Mouse (Mus musculus) forebrain, embryonic 14.5 days (tissue): ENCODE results near the gene Gm15557. TPM values are rescaled to one million over a fixed set of nuclear protein-coding genes. Genes with fewer than 3 reads are reported as not detected.
A peak's percentile ranks its signal among the peaks of the same experiment; 100 is the strongest.

ENCODE experiments used
- ATAC-seq: fragments of 200-750 bp; cut with Nextera tagmentation; 2 replicates; pipeline ENCODE4 v1.8.0; 2017; ENCODE audit warnings: mild to moderate bottlenecking, moderate library complexity
- DNase-seq: peaks from one replicate; pipeline ENCODE4 v3.0.0-alpha.2; 2015; ENCODE audit warnings: low spot score
- H3K27ac ChIP-seq: fragments of 300-500 bp; sonication (generic); 2 replicates; pipeline ENCODE4 v1.5.1; 2014; ENCODE audit warnings: low read depth, mild to moderate bottlenecking, control low read depth, low read length, moderate library complexity
- H3K27me3 ChIP-seq: fragments of 300-500 bp; sonication (generic); replicated peaks from 2 replicates; pipeline ENCODE4 v1.6.1; 2014; ENCODE audit warnings: low read length, control low read depth, mixed read lengths; ENCODE audit not compliant: control insufficient read depth, insufficient read depth
- H3K36me3 ChIP-seq: fragments of 300-500 bp; sonication (generic); 2 replicates; pipeline ENCODE4 v1.6.1; 2014; ENCODE audit warnings: low read length, control low read depth; ENCODE audit not compliant: control insufficient read depth, insufficient read depth
- H3K4me1 ChIP-seq: fragments of 300-500 bp; sonication (generic); 2 replicates; pipeline ENCODE4 v1.6.1; 2014; ENCODE audit warnings: antibody characterized with exemption, low read length, control low read depth; ENCODE audit not compliant: control insufficient read depth, insufficient read depth
- H3K4me2 ChIP-seq: fragments of 300-500 bp; sonication (generic); 2 replicates; pipeline ENCODE4 v1.6.1; 2014; ENCODE audit warnings: mild to moderate bottlenecking, control low read depth, low read length
- H3K4me3 ChIP-seq: fragments of 300-500 bp; sonication (generic); 2 replicates; pipeline ENCODE4 v1.5.1; 2014; ENCODE audit warnings: low read depth, low read length, control low read depth
- H3K9ac ChIP-seq: fragments of 300-500 bp; sonication (generic); 2 replicates; pipeline ENCODE4 v1.6.1; 2014; ENCODE audit warnings: mild to moderate bottlenecking, low read length, control low read depth, moderate library complexity
- H3K9me3 ChIP-seq: fragments of 300-500 bp; sonication (generic); replicated peaks from 2 replicates; pipeline ENCODE4 v1.6.1; 2016; ENCODE audit warnings: low read length, control low read depth, mixed read lengths; ENCODE audit not compliant: control insufficient read depth
- WGBS: fragments of 180-500 bp; shearing (Covaris S2); extraction: QIAGEN DNeasy Blood & Tissue Kit; methylation state at CpG from one replicate; pipeline ENCODE4 v1.1.7; 2014; 5-methylcytosine and 5-hydroxymethylcytosine counted together
- polyA plus RNA-seq: library from polyadenylated mRNA; unstranded; fragments of >200 nt; fragmentation: Nextera tagmentation; extraction: Ambion mirVana; gene quantifications from 2 replicates; pipeline ENCODE4 v1.2.1, GENCODE M21; 2014

The Gm15557 gene
- polyA plus RNA-seq, 1 experiment from 2014 or later = not detected

DNA sequence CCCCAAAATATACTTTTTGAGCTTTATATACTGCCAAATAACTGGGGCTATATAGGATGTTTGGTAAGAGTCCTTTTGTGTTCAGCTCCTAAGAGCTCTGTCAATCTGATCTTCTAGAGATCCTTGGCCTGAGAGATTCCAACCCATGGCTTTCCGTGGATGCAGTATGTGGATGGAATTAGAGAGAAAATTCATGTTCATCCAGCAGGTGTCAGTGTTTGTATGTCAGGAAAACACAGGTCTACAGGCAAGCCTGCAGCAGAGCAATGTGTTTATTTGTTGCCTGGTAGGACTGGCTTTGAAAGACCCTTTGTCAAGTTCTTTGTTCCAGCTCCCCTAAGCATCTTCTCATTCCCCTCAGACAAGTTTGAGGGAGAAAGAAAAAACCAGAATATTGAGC lies 22.5 kb downstream of the Gm15557 start:
- Histone ChIP-seq H3K9ac (no peak overlapping the region), H3K4me3 (no peak overlapping the region), H3K4me1 (no peaks in the 10 kb centered on the region), H3K36me3 (peaks cover 57% of the 10 kb centered on the region), H3K27me3 (no peaks in the 10 kb centered on the region), H3K4me2 (no peak overlapping the region), H3K9me3 (no peaks in the 10 kb centered on the region), H3K27ac (no peak overlapping the region)
- 50% methylated on average over 1 of the region's 1 CpGs for WGBS
- DNase-seq = peak; percentile 70
- ATAC-seq = no peak

DNA sequence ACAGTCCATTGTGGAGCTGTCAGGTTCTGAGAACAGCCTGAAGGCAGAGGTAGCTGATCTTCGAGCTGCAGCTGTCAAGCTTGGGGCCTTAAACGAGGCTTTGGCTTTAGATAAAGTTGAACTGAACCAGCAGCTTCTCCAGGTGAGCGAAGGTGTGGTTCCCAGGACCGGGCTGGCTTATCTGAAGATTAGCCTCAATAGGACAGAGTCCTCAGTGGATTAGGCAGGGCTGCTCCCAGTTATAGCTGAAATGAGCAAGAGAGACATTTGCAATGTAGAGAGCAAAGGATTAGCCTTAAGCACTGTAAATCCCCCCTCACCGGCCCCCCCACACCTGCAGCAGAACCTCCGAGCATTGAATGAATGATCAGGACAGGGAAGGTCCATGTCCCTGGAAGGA lies 32.8 kb downstream of the Gm15557 start:
- peaks cover 87% of the 10 kb centered on the region for H3K36me3 ChIP-seq
- 84% methylated on average over 6 of the region's 6 CpGs for WGBS
- no peak overlapping the region for H3K4me2 ChIP-seq

DNA sequence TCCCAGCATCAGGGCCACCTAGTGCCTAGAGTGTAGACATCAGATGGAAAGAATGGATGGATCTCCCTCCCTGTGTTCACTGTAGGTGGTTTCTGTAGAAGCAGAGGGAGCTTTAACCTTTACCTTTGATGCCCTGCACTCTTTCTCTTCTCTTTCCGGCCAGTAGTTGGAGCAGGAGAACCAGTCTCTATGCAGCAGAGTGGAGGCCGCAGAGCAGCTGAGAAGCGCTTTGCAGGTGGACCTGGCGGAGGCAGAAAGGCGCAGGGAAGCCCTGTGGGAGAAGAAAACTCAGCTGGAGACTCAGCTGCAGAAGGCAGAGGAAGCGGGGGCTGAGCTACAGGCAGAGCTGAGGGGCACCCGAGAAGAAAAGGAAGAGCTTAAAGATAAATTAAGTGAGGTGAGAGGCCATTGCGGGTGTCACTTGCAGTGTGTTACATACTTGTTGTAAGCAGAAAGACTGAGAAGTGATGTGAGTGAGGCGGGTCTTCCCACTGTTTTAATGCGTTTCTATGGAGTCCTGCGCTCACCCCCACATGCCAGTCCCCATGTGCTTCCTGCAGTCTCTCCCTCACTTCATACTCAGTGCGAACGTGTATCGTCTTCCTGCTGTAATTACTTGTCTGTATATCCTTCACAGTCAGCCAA lies 33.7 kb downstream of the Gm15557 start:
- H3K9ac ChIP-seq = no peak overlapping the region
- no peaks in the 10 kb centered on the region for H3K4me1 ChIP-seq
- peaks cover 87% of the 10 kb centered on the region for H3K36me3 ChIP-seq
- no peak overlapping the region for H3K27ac ChIP-seq
- H3K9me3 ChIP-seq = no peaks in the 10 kb centered on the region
- DNase-seq (no peak), ATAC-seq (no peak)
- WGBS = 86% methylated on average over 14 of the region's 14 CpGs
- no peak overlapping the region for H3K4me3 ChIP-seq
- H3K4me2 ChIP-seq = no peak overlapping the region
- H3K27me3 ChIP-seq = no peaks in the 10 kb centered on the region

More for the DNA sequence above, 32.8 kb downstream of the Gm15557 start:
- no peak overlapping the region for H3K27ac ChIP-seq
- no peak overlapping the region for H3K4me3 ChIP-seq
- H3K9me3 ChIP-seq = no peaks in the 10 kb centered on the region
- no peak overlapping the region for H3K9ac ChIP-seq
- no peaks in the 10 kb centered on the region for H3K27me3 ChIP-seq
- DNase-seq (no peak), ATAC-seq (no peak)
- H3K4me1 ChIP-seq = no peaks in the 10 kb centered on the region

DNA sequence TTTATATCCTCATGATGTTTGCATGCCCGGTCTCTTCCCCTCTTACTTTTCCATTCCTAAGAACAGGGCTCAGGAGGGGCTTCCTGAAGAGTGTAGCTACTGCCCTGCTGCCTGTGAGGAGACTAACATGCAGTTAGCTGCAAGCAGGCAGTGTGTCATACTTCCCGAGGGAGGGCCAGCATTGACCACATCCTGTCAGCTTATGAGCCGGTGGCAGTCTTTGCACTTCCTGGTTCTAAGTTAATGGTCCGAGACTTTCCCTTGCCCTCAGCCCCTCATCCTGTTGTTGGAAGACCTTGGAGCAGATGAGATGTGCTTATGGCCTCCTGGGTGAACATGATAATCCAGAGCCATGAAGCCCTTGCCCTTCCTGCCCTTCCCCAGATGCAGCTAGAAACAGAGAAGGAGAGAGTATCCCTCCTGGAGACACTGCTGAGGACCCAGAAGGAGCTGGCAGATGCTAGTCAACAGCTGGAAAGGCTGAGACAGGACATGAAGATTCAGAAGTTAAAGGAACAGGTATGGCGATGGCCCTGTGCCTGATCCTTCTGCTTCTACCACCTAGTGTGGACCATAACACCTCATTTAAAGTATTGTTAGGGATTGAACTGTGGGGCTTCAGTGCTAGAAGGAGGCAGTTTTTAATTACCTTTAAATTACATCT lies 38.9 kb downstream of the Gm15557 start:
- H3K36me3 ChIP-seq = peaks cover 91% of the 10 kb centered on the region
- ATAC-seq = no peak
- WGBS = 88% methylated on average over 5 of the region's 5 CpGs

DNA sequence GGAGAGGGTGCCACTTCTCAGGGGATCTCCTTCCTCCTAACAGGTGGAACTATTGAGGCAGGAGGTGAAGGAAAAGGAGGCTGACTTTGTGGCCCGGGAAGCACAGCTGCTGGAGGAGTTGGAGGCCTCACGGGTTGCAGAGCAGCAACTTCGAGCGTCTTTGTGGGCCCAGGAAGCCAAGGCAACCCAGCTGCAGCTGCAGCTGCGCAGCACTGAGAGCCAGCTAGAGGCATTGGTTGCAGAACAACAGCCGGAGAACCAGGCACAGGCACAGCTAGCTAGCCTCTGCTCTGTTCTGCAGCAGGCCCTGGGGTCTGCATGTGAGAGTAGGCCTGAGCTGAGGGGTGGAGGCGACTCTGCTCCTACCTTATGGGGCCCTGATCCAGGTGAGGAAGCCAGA lies 45.2 kb downstream of the Gm15557 start:
- H3K4me3 ChIP-seq = no peak overlapping the region
- ATAC-seq (no peak), DNase-seq (no peak)
- H3K9ac ChIP-seq = no peak overlapping the region
- WGBS = 83% methylated on average over 7 of the region's 7 CpGs
- no peaks in the 10 kb centered on the region for H3K9me3 ChIP-seq
- no peak overlapping the region for H3K4me2 ChIP-seq
- peaks cover 98% of the 10 kb centered on the region for H3K36me3 ChIP-seq
- H3K4me1 ChIP-seq = no peaks in the 10 kb centered on the region
- no peaks in the 10 kb centered on the region for H3K27me3 ChIP-seq
- H3K27ac ChIP-seq = no peak overlapping the region

More for the DNA sequence above, 38.9 kb downstream of the Gm15557 start:
- Histone ChIP-seq H3K4me1 (no peaks in the 10 kb centered on the region), H3K9me3 (no peaks in the 10 kb centered on the region), H3K27ac (no peak overlapping the region), H3K4me2 (no peak overlapping the region), H3K27me3 (no peaks in the 10 kb centered on the region), H3K9ac (no peak overlapping the region), H3K4me3 (no peak overlapping the region)
- DNase-seq = no peak

DNA sequence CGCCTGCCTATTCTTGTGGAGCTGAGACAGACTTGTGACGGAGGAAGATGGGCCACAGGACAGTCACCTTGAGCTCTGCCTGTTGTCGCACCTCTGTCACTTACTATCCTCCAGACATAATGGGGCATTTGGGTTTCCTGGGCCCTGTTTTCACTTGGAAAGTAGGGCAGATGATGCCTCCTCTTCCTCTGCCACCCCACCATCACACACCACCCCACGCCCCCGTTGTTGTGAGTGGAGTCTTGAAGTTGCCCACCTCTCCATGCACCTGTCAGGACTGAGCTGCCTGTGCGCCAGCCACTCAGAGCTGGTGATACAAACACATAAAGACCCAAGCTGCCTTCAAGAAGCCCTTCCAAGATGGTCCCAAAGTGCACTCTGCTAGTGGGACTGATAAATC lies 46.6 kb downstream of the Gm15557 start:
- H3K27ac ChIP-seq = no peak overlapping the region
- DNase-seq (no peak), ATAC-seq (no peak)
- H3K4me3 ChIP-seq = no peak overlapping the region
- H3K27me3 ChIP-seq = no peaks in the 10 kb centered on the region
- H3K9me3 ChIP-seq = no peaks in the 10 kb centered on the region
- peaks cover 98% of the 10 kb centered on the region for H3K36me3 ChIP-seq
- WGBS = 94% methylated on average over 6 of the region's 6 CpGs
- H3K4me2 ChIP-seq = no peak overlapping the region
- H3K4me1 ChIP-seq = no peaks in the 10 kb centered on the region
- H3K9ac ChIP-seq = no peak overlapping the region

DNA sequence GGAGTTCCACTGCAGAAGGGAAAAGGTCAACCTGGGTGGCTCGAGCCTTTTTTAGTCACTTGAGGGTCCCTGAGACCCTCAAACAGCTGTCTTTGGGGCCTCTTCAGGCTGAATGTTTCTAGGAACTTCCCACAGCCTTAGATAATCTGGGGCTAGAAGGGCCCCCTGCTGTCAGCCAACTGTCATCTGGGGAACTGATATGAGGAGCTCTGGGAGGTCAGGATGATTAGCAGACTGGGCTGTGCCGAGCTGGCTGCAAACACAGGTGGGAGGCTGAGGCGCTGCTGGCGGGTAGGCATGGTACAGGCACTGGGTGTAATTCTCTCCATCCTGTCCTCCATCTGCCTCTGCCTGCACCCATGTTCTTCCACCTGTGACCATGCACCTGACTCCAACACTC lies 48.6 kb downstream of the Gm15557 start:
- ATAC-seq (no peak), DNase-seq (no peak)
- Histone ChIP-seq H3K4me3 (no peak overlapping the region), H3K9me3 (no peaks in the 10 kb centered on the region), H3K27me3 (no peaks in the 10 kb centered on the region), H3K9ac (no peak overlapping the region), H3K27ac (no peak overlapping the region), H3K4me1 (no peaks in the 10 kb centered on the region), H3K4me2 (no peak overlapping the region), H3K36me3 (peaks cover 100% of the 10 kb centered on the region)
- 78% methylated on average over 4 of the region's 4 CpGs for WGBS

DNA sequence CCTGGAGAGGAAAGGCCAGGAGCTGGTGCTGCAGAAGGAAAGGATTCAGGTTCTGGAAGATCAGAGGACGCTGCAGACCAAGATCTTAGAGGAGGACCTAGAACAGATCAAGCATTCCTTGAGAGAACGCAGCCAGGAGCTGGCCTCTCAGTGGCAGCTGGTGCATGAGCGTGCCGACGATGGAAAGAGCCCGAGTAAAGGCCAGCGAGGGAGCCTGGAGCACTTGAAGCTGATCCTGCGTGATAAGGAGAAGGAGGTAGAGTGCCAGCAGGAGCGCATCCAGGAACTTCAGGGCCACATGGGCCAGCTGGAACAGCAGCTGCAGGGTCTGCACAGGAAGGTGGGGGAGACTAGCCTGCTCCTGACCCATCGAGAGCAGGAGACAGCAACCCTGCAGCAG lies 50.6 kb downstream of the Gm15557 start:
- H3K9ac ChIP-seq = no peak overlapping the region
- ATAC-seq (no peak), DNase-seq (no peak)
- no peak overlapping the region for H3K27ac ChIP-seq
- H3K4me2 ChIP-seq = no peak overlapping the region
- no peaks in the 10 kb centered on the region for H3K4me1 ChIP-seq
- no peaks in the 10 kb centered on the region for H3K9me3 ChIP-seq
- 94% methylated on average over 10 of the region's 10 CpGs for WGBS
- no peaks in the 10 kb centered on the region for H3K27me3 ChIP-seq
- no peak overlapping the region for H3K4me3 ChIP-seq
- peaks cover 100% of the 10 kb centered on the region for H3K36me3 ChIP-seq

DNA sequence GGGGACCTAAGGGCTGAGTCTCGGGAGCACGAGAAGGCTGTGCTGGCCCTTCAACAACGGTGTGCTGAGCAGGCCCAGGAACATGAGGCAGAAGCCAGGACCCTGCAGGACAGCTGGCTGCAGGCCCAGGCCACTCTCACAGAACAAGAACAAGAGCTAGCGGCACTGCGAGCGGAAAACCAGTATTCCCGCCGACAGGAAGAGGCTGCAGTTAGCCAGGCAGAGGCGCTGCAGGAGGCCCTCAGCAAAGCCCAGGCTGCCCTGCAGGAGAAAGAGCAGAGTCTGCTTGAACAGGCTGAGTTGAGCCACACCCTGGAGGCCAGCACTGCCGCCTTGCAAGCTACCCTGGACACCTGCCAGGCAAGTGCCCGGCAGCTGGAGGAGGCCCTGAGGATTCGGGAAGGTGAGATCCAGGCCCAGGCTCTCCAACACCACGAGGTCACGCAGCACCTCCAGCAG lies 51.4 kb downstream of the Gm15557 start:
- H3K9me3 ChIP-seq = no peaks in the 10 kb centered on the region
- no peak overlapping the region for H3K4me3 ChIP-seq
- H3K4me1 ChIP-seq = no peaks in the 10 kb centered on the region
- H3K4me2 ChIP-seq = no peak overlapping the region
- H3K27me3 ChIP-seq = no peaks in the 10 kb centered on the region
- peaks cover 100% of the 10 kb centered on the region for H3K36me3 ChIP-seq
- DNase-seq (peak; percentile 27), ATAC-seq (no peak)
- no peak overlapping the region for H3K27ac ChIP-seq
- WGBS = 75% methylated on average over 14 of the region's 14 CpGs
- no peak overlapping the region for H3K9ac ChIP-seq
